Mouse (Mus musculus) left cerebral cortex, adult 9 months (tissue): ENCODE measurements around the gene Galnt2.

ENCODE experiments used
- DNase-seq, 2 experiments: peaks; one replicate each; pipeline ENCODE4 v3.0.0; 2022; ENCODE audit warnings: low spot score in 2 of 2

Galnt2 gene

DNA sequence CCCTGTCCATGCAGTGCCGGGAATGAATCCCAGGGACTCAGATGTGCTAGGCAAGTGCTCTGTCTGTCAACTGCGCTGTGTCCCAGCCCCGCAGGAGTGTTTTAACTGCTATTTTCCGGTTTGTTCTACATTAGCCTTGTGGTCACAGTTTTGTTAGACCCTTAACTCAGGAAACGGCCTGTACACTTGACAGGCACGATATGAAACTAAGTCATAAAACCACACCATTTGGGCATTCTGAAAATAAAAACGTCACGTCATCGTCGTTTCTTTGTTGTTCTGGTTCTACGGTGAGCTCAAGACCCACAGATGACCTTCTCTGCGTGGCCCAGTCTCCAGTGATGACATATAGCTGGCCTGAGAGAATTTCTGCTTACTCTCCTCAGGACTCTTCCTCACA is 40.3 kb downstream of the Galnt2 start:
- no peak for DNase-seq

DNA sequence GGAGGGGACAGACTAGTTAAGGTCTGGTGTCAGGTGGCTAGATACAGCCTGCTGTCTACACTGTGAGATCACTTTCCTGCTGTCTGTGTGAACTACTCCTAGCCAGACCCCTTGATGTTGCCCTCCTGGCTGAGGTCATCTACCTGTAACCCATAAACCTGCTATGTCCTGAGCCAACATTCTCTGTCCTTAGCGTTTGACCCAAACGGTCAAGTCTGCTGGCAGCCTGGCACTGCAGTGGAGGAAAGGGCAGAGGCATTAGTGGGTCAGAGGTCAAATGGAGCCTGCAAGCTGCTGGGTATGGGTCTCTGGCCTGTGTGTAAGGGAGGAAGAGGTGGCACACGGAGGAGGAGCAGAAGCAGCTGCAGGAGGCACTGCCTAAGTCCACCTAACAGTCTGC is 41.6 kb downstream of the Galnt2 start:
- no peak for DNase-seq

DNA sequence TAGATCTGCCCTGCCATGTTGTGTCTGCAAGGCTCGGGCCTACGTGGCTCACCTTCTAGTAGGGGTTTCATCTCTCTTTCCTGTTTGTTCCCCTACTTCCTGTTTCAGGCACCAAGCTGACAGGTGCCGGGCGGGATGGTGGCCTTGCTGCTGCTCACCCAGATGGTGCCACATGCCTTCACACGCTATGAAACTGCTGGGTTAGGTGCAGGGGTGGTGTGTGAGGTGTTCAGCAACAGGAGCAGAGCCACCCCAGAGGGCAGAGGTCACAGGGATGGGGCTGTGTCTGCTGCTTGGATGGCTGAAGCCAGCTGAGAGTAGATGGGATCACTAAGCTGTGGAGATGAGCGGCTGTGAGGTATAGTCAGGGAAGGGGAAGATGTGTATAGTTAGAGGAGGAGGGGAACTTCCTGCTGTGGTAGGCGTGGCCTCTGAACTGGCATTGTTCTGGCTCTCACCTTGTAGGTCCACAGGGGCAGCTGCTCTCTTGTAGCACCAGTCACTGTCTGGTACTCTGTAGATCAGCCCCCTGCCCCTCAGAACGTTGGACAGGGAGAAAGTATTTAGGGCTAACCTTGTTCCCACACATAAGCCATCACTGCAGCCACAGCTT is 42.5 kb downstream of the Galnt2 start:
- no peak for DNase-seq

DNA sequence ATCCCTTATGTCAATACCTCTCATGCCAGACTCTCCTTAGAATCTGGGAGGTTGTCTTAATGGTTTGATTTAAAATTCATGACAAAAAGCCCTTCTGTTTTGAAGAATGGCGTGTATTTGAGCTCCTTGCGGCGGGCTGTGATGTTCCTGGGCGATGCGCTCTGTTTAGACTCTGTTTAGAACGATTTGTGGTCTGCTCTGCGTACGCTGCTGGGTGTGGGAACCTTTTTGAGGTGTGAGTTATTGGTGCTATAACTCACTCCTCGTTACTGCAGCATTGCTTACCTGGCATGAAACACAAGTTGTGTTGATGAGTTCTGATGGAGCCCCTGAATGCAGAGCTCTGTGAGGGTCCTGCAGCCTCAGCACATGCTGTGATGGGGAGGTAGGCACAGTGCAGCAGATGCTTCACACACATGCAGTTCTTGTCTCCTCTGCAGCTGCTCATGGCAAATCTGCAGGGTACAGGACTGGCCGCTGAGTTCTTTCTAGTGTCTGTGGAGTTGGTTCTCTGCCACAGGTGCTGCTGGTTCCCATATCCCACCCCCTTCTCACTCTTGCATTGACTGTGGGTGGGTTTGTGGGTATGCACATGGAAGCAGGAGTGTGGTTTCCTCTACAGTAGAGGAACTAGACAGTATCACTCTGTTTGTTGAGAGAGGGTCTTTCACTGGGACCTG is 43.4 kb downstream of the Galnt2 start:
- DNase-seq = no peak

DNA sequence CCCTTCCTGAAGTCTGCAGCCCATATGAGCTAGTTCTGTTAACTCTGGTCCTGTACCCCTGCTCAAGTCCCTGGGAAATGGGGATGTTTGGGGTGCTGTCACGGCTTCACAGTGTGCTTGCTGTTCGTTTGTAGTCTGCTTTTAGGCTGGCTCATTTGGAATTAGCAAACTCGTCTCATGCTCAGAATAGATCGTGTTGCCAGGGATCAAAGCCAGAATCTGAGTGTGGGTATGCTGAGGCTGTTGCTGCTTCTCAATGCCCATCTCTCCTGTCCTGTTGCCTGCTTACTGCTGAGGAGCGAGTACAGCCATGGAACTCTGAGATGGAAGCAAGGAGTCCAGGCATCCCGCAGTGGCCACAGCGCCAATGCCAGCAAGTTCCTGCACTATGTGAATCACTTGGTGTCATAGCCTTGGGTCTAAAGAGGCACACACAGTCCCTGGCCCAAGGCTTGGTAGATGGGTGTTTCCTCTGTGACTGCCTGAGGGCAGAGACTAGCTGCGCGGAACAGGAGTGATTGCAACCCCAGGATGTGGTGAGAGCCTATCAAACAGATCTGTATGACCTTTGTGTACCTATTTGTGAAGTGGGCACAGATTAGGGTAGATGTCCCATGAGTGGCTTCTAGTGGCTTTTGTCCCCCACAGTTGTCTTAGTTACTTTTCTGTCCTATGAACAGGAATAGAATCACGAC is 44.3 kb downstream of the Galnt2 start:
- peak in 1 of 2 experiments; percentile 47 for DNase-seq

DNA sequence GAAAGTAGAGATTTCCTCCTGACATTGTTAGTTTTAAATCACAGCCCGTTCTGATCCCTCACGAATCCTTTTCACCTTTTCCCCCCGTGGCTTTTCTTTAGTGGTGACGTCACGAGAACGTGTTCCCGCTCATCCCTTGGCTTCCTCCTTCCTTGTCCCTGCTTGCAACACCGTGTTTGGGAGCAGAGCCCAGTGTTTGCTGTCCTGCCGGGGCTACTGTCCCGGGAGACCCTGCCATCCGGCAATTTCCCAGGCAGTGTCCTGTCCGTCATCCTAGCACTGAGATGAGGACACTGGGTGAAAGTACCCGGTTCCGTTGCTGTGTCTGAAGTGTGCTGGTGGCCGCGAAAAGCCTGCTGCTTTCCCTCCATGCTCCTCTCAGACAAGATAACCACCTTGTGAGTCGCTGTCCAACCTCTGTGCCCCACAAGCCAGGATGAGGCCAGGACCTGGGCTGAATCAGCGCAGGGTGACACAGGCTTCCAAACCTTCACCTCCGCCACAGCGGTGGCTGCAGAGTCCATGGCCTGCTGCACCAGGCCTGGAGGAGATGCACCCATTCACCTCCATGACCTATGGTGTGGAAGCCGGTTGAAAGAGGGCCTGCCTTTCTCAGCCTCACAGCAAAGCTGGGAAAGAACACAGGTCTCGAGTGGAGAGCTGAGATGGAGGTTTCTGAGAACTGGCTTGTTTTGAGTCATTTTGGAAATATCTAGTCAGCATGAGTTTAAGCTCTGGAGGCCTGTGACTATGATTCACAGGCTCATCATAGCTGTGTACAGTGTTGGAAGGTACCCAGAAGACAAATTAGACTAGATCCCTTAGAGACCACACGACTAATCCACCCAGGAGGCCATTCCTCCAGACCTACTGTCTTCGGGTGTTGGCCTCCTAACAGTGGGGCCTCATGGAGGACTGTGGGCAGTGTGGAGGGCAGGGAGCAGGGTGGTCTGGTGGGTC is 47.0 kb downstream of the Galnt2 start:
- no peak for DNase-seq

DNA sequence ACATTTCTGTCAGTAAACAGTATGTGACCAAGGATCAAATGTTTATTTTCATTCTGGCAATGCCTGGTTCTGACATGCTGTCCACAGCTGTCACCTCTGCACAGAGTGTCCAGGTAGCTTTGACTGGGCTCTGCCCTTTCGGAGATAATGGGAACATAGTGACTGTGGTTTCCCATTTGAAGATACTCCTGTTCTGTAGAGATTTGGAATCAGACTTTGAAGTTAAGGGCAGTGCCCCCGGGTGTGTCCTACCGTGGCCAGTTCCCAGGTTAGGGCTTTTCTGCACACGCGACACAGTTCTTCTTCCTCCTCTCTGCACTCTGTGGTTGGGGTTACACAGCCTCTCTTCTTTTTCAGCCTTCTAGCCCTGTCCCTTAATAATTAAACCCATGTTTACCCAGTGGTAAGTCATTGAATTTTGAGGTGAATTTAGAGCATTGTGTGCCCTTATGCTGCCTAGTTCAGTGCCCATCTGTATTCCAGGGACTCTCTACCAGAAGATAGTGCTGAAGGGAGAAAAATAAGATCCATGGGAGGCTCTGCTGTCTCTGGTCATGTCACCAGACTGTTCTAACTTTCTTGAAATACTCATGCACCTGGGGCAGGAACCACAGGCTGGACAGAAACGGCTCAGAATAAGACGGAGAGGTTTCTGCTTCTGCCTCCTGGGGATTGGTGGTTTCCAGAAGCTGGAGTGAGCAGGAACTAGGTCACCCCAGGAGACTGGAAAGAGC is 47.9 kb downstream of the Galnt2 start:
- DNase-seq = no peak

DNA sequence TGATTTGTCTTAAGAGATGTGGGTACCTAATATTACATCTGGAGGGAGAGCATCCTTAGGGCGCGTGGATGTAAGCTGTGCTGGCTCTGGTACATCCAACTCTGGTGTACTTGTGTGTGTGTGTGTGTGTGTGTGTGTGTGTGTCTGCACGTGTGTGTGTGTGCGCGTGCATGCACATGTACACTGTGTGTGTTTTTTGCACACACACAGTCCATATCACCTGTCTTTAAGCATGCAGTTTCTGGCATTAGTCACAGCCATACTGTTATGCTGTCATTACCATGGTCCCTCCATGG is 48.4 kb downstream of the Galnt2 start:
- DNase-seq = no peak

DNA sequence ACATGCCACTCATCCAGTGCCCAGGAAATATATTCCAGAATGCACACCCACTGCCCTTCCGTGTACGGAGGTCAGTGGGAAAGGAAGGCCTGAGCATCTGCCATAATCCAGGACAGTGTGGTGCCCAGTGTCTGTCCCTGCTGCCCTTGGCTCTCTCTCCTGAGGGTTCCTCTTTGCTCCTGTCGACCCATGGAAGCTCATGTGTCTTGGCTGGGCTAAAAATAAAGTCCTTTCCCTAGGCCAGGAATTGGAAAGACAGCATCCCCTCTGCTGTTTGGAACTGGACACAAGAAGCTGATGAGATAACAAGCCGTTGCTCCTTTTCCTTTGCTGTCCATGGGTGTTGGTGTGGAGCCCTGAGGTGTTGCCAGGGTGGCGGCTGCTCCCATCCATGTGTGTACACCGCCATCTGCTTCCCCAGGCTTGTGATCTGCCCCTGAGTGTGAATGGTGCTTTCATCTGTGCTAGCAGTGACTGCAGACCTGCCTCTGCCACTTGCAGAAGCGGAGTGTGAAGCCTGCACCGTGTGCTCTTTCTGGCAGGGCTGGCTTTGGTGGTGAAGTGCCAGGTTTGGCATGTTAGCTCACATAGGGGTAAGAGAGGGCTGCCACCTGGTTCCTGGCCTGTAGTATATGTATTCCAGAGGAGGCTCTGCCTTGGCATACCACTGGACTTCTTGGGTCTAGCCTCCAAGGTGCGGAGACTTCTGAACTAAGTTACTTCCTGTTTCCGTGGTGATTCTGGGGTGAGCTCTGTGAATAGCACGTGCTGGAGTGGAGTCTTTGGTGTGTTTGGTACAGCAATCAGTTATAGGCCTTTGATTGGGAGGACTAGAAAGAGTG is 50.7 kb downstream of the Galnt2 start:
- no peak for DNase-seq

DNA sequence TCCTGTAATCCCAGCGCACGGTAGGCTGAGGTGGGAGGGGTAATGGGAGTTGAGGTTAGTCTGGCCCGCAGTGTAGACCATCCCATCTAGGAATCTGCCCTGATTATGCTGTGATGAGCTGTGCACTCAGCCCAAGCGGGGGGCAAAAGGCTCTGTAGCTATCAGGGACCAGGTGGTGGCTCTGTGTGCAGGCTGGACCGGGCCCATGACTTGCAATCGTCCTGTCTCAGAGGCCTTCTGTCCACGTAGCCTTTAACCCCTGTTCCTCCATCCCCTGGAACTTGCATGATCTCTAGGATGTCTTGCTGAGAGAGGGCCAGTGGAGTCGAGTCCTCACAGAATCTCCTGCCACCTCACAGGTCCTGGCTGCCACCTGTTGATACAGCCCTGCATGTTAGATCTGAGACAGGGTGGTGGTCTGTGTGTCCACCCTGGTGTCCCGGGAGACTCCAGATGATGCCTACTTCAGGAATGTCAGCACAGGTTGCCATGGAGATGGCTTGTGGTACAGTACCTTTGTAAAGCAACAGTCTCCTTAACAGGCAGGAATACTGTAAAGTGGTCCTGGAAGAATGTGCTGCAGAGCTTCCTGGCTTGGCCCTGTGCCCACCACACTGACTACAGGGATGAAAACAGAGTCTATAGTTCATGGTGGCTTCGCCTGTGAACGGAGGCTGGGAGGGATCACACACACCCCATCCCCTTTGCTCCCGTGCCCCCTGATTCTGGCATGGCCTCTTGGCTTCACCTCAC is 51.9 kb downstream of the Galnt2 start:
- no peak for DNase-seq

DNA sequence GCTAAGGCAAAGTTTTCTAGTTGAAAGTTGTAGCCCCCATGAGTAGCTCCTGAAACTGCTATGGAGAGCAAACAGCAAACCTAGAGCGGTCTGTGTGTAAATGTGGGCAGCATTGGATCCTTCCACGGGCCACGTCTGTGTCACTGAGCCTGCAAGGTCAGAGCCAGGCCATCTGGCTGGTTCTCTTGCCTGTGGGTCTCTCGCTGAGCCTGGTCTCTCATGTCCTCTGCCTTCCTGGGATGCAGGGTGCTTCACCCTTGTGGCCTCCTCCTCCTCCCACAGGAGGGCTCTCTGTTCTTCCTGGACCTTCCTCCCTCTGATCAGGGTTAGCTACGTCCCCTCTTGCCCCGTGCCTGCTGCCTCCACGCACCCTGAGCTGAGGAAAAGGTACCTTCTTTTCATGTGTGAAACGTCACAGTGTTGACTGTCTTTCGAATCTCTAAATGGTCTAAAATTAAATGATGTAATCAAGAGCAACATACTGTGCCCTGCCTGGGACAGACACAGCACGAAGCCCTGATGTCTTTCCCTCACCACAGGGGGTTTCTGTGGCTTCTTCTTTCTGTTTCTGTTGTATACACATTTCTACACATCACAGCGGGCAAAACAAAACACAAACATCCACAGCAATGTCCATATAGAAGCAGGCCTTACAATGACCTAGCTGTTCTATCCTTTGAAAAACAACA is 52.6 kb downstream of the Galnt2 start:
- no peak for DNase-seq

DNA sequence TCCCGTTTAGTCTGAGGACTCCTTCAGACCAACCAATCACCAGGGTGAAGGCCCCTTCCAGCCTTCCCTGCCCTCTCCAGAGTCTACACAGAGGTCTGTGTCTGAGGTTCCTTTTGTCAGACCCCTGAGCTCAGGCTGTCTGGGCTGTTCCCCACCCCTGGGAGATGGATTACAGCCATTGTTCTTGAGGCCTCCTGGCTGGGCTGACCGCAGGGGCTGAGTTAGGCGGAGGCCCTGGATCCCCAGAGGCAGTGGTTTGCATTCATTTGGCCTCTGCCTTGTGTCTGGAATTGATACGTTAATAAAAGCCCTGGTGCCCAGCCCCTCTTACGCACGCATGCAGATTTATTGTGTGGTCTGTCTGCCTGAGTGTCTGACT is 53.1 kb downstream of the Galnt2 start:
- DNase-seq = no peak

DNA sequence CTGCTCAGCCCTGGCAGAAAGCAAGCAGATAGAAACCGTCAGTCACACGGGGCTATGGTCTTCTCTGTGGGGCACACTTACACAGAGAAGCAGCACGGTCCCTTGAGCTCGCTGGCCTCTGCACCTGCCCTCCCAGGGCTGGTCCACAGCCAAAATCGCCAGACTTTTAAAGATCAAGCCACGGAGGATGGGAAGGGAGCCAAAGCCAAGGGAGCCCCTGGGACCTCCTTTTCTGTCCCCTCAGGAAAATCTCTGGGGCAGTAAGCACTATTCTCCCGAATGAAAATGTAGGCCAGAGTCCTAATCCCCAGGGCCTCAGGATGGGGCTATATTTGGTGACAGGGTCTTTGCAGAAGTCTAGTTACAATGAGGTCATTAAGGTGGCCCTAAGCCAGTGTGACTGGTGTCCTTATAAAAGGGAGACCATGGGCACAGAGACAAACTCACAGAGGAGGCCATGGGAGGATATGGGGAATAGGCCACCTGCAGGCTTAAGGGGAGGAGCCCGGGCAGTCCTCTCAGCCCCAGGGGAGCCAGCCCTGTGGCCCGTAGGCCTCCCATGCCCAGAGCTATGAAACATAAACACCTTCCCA is 53.9 kb downstream of the Galnt2 start:
- no peak for DNase-seq

DNA sequence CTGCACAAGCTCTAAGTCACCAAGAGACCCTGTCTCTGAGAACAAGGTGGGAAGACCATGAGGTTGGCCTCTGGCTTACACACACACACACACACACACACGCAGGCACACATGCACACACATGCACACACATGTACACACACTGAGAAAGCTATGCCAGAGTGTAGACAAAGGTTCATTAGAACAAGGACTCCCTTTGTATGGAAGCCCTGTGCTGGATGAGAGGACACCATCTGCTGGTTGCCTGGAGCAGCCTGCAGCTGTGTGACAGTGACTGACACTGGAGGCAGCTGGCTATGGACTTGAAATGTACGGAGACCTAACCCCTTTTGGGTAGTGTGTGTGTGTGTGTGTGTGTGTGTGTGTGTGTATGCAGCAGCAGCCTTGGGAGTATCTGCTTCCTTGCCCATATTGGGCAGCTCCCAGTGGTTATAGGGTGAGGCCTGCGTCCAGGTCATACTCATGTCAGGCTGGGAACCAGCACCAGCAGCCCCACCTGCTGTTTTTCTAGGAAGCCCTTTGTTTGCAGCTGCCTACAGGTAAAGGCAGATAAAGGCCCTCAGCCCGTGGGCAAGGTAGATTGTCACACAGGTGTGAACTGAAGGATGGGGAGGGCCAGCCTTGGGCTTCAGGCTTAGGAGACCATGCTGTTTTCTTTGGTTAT is 55.4 kb downstream of the Galnt2 start:
- DNase-seq = no peak

DNA sequence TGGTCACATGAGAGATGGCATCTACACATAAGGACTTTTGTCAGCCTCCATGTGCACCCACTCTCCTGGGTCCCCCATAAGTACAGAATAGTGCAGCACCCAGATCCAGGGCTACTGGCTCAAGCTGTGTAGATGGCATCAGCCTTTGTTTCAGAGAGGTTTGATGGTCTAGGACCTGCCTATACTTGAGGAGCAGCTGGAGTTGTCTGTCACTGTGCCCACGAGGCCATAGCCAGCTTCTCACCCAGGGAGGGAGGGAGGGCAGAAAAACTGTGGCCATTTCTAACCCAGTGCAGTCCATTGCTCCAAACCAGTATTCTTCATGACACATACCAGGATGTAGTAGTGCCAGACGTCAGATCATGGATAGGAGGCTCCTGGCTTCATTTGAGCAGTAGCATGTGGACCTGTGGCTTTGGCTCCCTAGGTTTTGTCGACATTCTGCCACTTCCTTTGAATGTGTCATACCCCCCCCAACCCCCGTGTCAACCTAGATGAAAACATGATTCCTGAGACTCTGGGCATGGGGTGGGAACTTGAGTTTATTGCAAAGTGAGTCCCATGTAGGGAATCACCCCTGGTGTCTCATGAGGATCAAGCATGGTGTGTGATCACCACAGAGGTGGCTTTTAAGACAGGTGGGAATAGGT is 57.1 kb downstream of the Galnt2 start:
- no peak for DNase-seq

DNA sequence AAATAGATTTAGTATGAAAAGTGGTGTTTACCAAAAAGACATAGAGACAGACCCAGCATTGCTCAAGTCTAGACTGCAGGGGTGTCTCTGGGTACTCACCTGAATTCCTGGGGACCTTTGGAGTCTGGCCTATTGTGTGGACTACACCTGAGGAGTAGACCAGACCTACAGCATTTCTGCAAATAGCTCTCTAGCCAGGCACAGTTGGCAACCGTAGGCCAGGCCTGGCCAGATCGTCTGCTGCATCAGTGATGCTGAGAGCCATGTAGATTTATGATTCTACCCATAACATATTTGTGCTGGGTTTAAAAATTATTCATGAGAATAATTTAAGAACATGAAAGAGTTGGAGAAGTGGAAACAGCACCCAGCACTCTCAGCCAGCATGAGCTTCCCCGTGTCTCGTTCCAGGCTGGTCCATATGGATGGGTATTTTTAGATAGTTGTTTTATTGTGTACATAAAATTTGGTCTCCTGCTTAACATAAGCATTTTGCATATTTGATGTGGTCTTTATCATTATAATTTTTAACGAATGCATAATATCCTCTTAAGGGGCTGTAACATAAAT is 58.4 kb downstream of the Galnt2 start:
- no peak for DNase-seq

DNA sequence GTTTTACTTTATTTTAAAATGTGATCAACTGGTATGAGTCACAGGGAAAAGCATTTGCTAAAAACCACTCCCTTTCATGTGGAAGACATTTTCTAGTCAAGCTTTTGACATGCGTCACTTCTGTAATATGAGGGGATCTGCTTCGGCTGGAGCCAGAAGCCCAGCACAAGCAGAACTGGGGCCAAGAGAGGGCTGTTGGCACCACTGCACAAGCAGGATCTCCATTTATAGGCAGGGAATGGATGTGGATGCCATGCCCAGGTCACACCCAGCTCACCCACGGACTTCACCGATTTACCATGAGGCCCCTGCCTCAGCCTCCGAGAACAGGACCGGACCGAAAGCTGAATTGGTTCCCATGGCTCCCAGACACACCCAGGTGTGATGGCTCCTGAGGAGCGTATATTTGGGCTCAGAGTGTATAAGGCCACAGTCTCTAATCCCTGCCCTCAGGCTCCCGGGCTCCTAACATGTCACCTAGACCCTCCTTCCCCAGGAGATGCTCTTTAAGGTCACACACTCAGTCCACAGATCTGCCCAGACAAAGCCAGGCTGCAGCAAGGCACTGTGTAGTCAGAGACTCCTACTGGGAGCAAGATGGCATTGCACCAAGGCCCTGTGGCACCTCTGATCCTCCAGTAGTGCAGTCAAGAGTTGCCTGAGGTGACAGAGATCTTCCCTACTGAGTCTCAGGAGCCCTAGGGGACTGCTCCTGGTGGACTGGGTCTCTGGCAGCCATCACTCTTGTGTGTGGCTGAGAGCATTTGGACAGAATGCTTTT is 59.9 kb downstream of the Galnt2 start:
- no peak for DNase-seq
